Mouse (Mus musculus) lung, adult 2 months (tissue): ENCODE results near the gene Mical3.

Experiments
- CTCF ChIP-seq: fragments of 200-500 bp; IDR thresholded peaks from 2 replicates; pipeline ENCODE4 v1.5.1; 2011; ENCODE audit warnings: mild to moderate bottlenecking, low read length, control low read depth; ENCODE audit not compliant: insufficient read depth
- POLR2A ChIP-seq: fragments of 200-500 bp; IDR thresholded peaks from 2 replicates; pipeline ENCODE4 v1.6.1; 2011; ENCODE audit warnings: low read depth, mild to moderate bottlenecking, control low read depth, low read length, borderline replicate concordance; ENCODE audit errors: extremely low read depth

DNA sequence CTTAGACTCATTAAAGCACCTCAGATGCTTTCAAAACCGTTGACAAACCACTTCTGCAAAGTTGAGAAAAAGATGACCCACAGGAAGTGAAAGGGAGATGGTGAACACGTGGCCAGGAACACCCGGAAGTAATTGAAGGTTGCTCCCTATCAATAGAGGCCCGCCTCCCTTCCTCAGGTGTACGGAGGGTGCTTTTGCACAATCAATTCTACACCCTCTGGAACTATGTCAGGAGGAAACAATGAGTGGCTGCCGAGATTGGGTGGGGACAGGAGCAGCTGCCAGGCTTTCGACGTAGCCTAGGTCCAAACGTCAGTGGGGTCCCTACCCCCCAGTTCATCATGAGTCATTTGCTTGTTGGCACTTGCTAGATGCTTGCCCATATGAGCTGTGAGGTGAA, 135.3 kb downstream of the Mical3 start:
- TF ChIP-seq CTCF (no peak), POLR2A (no peak)
